Mouse (Mus musculus) forebrain, postnatal 0 days (tissue): ENCODE measurements around the gene Mtmr10. TPM values are rescaled to one million over a fixed set of nuclear protein-coding genes. Genes with fewer than 3 reads are reported as not detected.

Source experiments
- ATAC-seq: fragments of 200-750 bp; cut with Nextera tagmentation; 2 replicates; pipeline ENCODE4 v1.8.0; 2017; ENCODE audit warnings: mild to moderate bottlenecking, moderate library complexity
- DNase-seq: peaks from one replicate; pipeline ENCODE4 v3.0.0-alpha.2; 2015
- H3K27ac ChIP-seq: fragments of 300-500 bp; sonication (generic); 2 replicates; pipeline ENCODE4 v1.5.1; 2014; ENCODE audit warnings: low read depth, mild to moderate bottlenecking, antibody characterized with exemption, low read length, moderate library complexity, mixed read lengths
- H3K27me3 ChIP-seq: fragments of 300-500 bp; sonication (generic); 2 replicates; pipeline ENCODE4 v1.6.1; 2014; ENCODE audit warnings: mild to moderate bottlenecking, low read length, mixed read lengths; ENCODE audit not compliant: insufficient read depth
- H3K36me3 ChIP-seq: fragments of 300-500 bp; sonication (generic); 2 replicates; pipeline ENCODE4 v1.6.1; 2014; ENCODE audit warnings: mild to moderate bottlenecking, moderate library complexity; ENCODE audit not compliant: insufficient read depth
- H3K4me1 ChIP-seq: fragments of 300-500 bp; sonication (generic); 2 replicates; pipeline ENCODE4 v1.6.1; 2014; ENCODE audit warnings: antibody characterized with exemption; ENCODE audit not compliant: insufficient read depth
- H3K4me2 ChIP-seq: fragments of 300-500 bp; sonication (generic); 2 replicates; pipeline ENCODE4 v1.6.1; 2014; ENCODE audit warnings: low read depth, mild to moderate bottlenecking, moderate library complexity
- H3K4me3 ChIP-seq: fragments of 300-500 bp; sonication (generic); 2 replicates; pipeline ENCODE4 v1.5.1; 2014; ENCODE audit warnings: low read depth, low read length, mixed read lengths
- H3K9ac ChIP-seq: fragments of 300-500 bp; sonication (generic); 2 replicates; pipeline ENCODE4 v1.6.1; 2014; ENCODE audit warnings: mild to moderate bottlenecking
- H3K9me3 ChIP-seq: fragments of 300-500 bp; sonication (generic); 2 replicates; pipeline ENCODE4 v1.6.1; 2016; ENCODE audit warnings: low read length
- CTCF ChIP-seq: sonication (generic); IDR thresholded peaks from 2 replicates; pipeline ENCODE4 v1.5.1; 2016; ENCODE audit warnings: antibody characterized with exemption, control low read depth, low read depth
- WGBS: fragments of 180-500 bp; shearing (Covaris S2); extraction: QIAGEN DNeasy Blood & Tissue Kit; methylation state at CpG from one replicate; pipeline ENCODE4 v1.1.7; 2014; 5-methylcytosine and 5-hydroxymethylcytosine counted together
- polyA plus RNA-seq: library from polyadenylated mRNA; unstranded; fragments of >200 nt; fragmentation: Nextera tagmentation; extraction: Ambion mirVana; gene quantifications from 2 replicates; pipeline ENCODE4 v1.2.1, GENCODE M21; 2015
- total RNA-seq: library from RNA; depleted of rRNA; stranded (reverse); fragments of >200 nt; gene quantifications from 2 replicates; pipeline ENCODE4 v1.2.3, GENCODE M21; 2014; rRNA removed

Mtmr10 gene
- 9.0 and 9.5 TPM in 2 replicates for total RNA-seq
- polyA plus RNA-seq = 3.5 and 6.0 TPM in 2 replicates

GRCm38 (mm10) chr7:64287414-64288091 lies at the start of gene Mtmr10:
TSS of gene Mtmr10 (plus strand) at chr7:64287653.
- H3K27ac ChIP-seq = peak within 1 kb of the TSS; percentile 66

DNA sequence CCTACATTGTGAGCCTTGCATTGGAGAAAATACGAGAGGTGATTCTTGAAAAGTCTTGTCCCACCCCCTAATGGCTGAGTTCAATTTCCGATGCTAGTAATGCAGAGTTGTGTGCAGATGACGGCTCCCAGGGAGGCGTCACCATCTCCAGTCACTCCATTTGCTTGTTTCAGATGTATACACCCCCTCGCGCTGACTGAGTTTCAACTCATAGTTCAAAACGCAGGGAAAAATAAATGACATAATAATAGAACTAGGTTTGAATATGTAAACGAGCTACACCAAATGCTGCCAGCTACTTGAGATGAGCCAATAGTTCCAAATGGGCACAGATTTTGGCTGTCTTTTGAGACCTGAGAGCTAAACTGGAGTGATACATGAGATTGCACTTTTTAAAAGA lies 49.7 kb upstream of the Mtmr10 start:
- no peak for TF ChIP-seq CTCF
- no peak for ATAC-seq
- WGBS = 60% methylated on average over 8 of the region's 8 CpGs
- peak; percentile 18 for DNase-seq
- H3K9me3 ChIP-seq = no peaks in the 10 kb centered on the region
- H3K4me2 ChIP-seq = no peak overlapping the region
- no peak overlapping the region for H3K27ac ChIP-seq
- no peaks in the 10 kb centered on the region for H3K27me3 ChIP-seq
- H3K9ac ChIP-seq = no peak overlapping the region
- H3K4me3 ChIP-seq = no peak overlapping the region
- H3K36me3 ChIP-seq = no peaks in the 10 kb centered on the region
- no peaks in the 10 kb centered on the region; the same call in 1 of the 2 replicates for H3K4me1 ChIP-seq

More at GRCm38 (mm10) chr7:64287414-64288091, at the start of gene Mtmr10:
- H3K36me3 ChIP-seq = no peaks in the 10 kb centered on the region
- ATAC-seq (peak; percentile 99), DNase-seq (peak; percentile 98)
- WGBS = 2% methylated on average over 77 of the region's 77 CpGs
- peak; percentile 75 for TF ChIP-seq CTCF
- peak within 1 kb of the TSS; percentile 85 for H3K4me3 ChIP-seq
- H3K27me3 ChIP-seq = no peaks in the 10 kb centered on the region
- peak within 1 kb of the TSS; percentile 79 for H3K9ac ChIP-seq
- peaks cover 7% of the 10 kb centered on the region for H3K4me1 ChIP-seq
- H3K9me3 ChIP-seq = no peaks in the 10 kb centered on the region
- H3K4me2 ChIP-seq = peak within 1 kb of the TSS; percentile 72

DNA sequence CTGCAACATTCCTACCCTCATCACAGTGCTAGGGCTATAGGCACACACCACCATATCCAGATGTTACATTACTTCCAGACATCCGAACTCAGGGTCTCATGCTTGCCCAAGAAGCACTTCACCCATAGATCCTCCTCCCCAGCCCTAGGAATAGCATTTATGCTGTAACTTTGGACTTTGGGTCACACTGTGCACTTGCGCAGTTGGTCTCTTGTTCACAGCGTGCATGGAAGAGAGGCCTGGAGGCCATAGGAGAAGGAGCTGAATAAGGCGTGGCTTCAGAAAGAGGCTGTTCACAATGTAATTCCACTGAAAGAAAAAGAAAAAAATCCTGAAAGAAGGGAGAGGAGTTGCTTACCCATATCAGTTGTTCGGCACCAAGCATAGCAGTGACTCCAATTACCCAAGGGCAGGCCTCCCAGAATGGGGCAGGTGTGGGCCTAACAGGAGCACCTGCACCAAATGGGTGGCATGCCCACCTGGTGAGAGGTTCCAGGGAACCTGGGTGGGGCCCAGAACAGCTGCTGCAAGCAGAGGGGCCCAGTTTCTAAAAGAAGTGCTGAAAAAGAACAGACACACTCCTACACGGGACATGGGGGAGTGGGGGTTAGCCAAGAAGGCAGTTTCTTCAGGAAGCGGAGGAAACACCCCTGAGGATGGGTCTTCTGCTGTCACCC lies 48.9 kb upstream of the Mtmr10 start:
- no peak for ATAC-seq
- Histone ChIP-seq H3K27me3 (no peaks in the 10 kb centered on the region), H3K9me3 (no peaks in the 10 kb centered on the region), H3K4me1 (no peaks in the 10 kb centered on the region; the same call in 1 of the 2 replicates), H3K4me2 (no peak overlapping the region), H3K27ac (no peak overlapping the region), H3K4me3 (no peak overlapping the region), H3K9ac (no peak overlapping the region), H3K36me3 (no peaks in the 10 kb centered on the region)
- 93% methylated on average over 7 of the region's 7 CpGs for WGBS
- TF ChIP-seq CTCF = no peak
- no peak for DNase-seq

GRCm38 (mm10) chr7:64239138-64239805 lies 48.2 kb upstream of the Mtmr10 start:
- no peak for DNase-seq
- H3K36me3 ChIP-seq = no peaks in the 10 kb centered on the region
- no peak overlapping the region for H3K27ac ChIP-seq
- H3K4me3 ChIP-seq = no peak overlapping the region
- no peak; the same call in 1 of the 2 replicates for ATAC-seq
- no peaks in the 10 kb centered on the region; the same call in 1 of the 2 replicates for H3K4me1 ChIP-seq
- H3K4me2 ChIP-seq = no peak overlapping the region
- H3K27me3 ChIP-seq = no peaks in the 10 kb centered on the region
- 85% methylated on average over 9 of the region's 9 CpGs for WGBS
- no peak for TF ChIP-seq CTCF
- no peak overlapping the region for H3K9ac ChIP-seq
- no peaks in the 10 kb centered on the region for H3K9me3 ChIP-seq

- no peak overlapping the region for H3K4me3 ChIP-seq
- WGBS = 48% methylated on average over 4 of the region's 4 CpGs
- no peaks in the 10 kb centered on the region for H3K36me3 ChIP-seq
- peak; percentile 32; the same call in 1 of the 2 replicates for ATAC-seq
- H3K27ac ChIP-seq = no peak overlapping the region
- H3K27me3 ChIP-seq = no peaks in the 10 kb centered on the region
- no peaks in the 10 kb centered on the region; the same call in 1 of the 2 replicates for H3K4me1 ChIP-seq
- no peak overlapping the region for H3K4me2 ChIP-seq
- DNase-seq = peak; percentile 43
- no peak overlapping the region for H3K9ac ChIP-seq
- no peaks in the 10 kb centered on the region for H3K9me3 ChIP-seq
- no peak for TF ChIP-seq CTCF
Observed at GRCm38 (mm10) chr7:64239806-64240315, 47.6 kb upstream of the Mtmr10 start.

GRCm38 (mm10) chr7:64242424-64242823 lies 45.0 kb upstream of the Mtmr10 start:
- H3K27ac ChIP-seq = no peak overlapping the region
- 72% methylated on average over 4 of the region's 4 CpGs for WGBS
- no peaks in the 10 kb centered on the region; the same call in 1 of the 2 replicates for H3K4me1 ChIP-seq
- DNase-seq (no peak), ATAC-seq (no peak)
- no peak overlapping the region for H3K4me3 ChIP-seq
- TF ChIP-seq CTCF = no peak
- no peaks in the 10 kb centered on the region for H3K9me3 ChIP-seq
- H3K9ac ChIP-seq = no peak overlapping the region
- H3K4me2 ChIP-seq = no peak overlapping the region
- no peaks in the 10 kb centered on the region for H3K27me3 ChIP-seq
- H3K36me3 ChIP-seq = no peaks in the 10 kb centered on the region
